Mouse (Mus musculus) colon, adult 2 months (tissue): ENCODE measurements around the gene Dennd4a. TPM values are rescaled to one million over a fixed set of nuclear protein-coding genes. Genes with fewer than 3 reads are reported as not detected.

Experiments
- polyA plus RNA-seq: library from polyadenylated mRNA; depleted of rRNA; stranded (reverse); fragments of >200 nt; gene quantifications from 2 replicates; pipeline ENCODE4 v1.2.3, GENCODE M21; 2012; rRNA removed

Gene Dennd4a
- 3.1 and 3.6 TPM in 2 replicates for polyA plus RNA-seq

GRCm38 (mm10) chr9:64810822-64811537 lies at the start of gene Dennd4a:
Gene Dennd4a (plus strand): TSS chr9:64811340.

GRCm38 (mm10) chr9:64951161-64951657 lies 140.1 kb downstream of the Dennd4a start, which contains the start of gene Slc24a1:
Gene Slc24a1 (minus strand): TSS chr9:64951607.

GRCm38 (mm10) chr9:64960117-64960977 lies 149.2 kb downstream of the Dennd4a start, which contains the start of gene Ints14:
Gene Ints14 (plus strand): TSS chr9:64960905.

Other genes starting within 250 kb of the Dennd4a start
- 81.3 and 83.9 TPM in 2 replicates for gene Rab11a, start 73.6 kb upstream of the Dennd4a start, polyA plus RNA-seq
- not detected in 2 replicates for gene Slc24a1, start 140.3 kb downstream of the Dennd4a start, polyA plus RNA-seq
- 9.6 and 9.7 TPM in 2 replicates for gene Ints14, start 149.6 kb downstream of the Dennd4a start, polyA plus RNA-seq
- gene Hacd3, start 210.4 kb downstream of the Dennd4a start, polyA plus RNA-seq: 28.7 and 30.7 TPM in 2 replicates
- gene Dpp8, start 221.1 kb downstream of the Dennd4a start, polyA plus RNA-seq: 43.3 and 45.3 TPM in 2 replicates